Mouse (Mus musculus): ENCODE results near the gene Ak5.
A peak's percentile ranks its signal among the peaks of the same experiment; 100 is the strongest.

Ak5 gene

DNA sequence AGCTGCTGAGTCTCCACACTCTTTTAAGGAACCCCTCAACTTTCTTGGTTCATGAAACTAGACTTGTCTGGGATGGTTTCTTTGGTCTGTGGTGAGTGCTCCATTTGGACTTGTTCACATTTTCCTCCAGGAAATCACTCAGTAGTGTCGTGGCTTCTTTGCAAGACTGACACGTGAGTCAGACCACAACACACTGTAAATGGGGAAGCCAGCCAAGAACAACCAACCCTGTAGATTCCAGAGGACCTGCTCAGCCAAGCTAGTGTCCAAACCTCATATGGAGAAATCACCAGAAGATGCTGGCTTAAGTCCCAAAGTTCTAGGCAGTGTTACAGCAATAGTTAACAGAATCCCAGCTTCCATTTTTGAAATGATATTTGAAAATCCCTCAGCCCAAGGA is 155.6 kb downstream of the Ak5 start:
- DNase-seq: no peak

DNA sequence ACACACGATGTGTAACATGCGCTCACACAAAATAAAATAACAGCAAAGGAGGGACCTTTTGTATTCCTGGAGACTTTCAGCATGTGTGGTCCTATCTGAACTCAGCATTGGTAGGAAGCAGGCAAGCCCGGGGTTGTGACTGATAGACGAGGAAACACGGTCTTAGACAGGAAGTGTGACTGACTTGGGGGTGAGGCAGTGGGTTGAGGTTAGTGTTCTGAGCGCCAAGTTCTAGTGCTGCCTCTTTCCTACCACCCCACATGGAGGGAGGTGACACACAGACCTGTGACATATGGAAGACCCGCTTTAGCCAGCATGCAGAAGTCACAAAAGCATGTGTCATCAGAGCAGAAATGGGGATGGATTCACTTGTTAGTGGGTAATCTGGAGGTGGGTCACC is 158.9 kb downstream of the Ak5 start:
- no peak for DNase-seq

DNA sequence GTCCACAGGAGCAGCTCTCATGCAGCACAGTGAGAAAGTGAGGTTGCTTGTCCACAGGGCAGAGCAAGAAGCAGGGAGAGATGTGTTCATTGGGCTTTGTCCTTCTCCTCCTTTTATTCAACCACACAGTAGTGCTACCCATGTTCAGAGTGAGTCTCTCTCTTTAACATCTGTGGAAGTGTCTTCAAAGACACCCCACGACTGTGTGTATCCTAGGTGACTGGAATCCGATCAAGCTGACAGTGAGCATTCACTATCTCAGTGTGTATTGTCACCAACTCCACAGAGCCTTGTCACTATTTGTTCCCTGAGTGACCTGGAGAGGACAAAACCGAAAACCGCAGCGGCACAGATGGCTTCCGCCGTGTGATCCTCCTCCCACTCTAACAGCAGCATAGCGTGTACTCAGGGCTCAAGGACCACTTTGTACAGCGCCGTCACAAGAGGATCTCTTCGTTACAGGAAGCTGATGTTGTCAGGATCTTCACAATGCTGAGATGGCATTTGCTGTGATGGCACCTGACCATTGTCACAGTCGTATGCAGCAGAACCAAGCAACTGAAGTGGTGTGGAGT is 159.7 kb downstream of the Ak5 start:
- no peak for DNase-seq

DNA sequence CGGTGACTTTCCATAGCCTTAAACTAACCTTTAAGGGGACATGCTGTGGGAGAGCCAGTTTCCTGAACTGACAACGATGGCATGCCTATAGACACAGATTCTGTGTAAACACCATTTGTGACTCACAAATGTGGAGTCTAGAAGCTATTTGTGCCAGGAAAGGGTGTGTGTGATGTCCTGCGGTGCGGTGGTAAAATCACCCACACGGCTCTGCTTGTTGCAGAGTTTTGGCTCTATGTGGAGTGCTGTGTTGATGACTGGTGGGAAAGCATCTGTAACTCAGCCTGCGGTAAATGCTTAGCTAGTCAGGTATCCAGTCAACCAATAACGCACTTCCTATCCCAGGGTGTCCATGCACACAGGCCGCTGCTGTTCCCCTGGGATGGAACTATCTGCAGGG is 160.3 kb downstream of the Ak5 start:
- DNase-seq: no peak

DNA sequence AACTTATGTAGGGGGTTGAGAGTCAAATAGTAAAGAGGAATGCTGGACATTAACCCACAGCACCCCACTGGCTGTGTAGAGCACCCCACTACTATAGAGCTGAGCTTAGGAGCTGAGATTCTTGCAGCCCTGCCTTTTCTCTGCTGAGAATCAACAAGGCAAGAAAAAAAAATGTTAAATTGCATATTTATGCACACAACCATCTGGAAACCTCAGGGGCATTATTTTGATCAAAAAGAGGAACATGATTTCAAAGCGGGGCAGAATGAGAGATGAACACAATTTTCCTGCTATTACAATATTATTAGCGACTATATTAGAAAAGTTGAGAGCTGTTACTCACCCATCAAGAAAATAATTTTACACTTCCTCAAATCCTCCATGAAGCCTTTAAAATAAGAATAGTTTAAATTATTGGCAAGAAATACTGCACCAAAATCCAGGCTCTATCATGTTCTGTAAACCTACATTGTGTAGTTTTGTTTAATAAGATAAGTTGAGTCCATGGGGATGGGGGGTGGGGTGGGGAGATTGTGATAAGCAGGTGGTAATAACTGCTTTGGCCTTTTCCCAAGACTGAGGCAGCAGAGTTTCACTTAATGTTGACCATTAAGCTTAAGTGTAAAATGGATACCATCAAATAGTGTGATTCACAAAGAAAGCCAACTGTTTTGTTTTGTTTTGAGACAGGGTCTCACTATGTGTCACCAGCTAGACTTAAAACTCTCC is 169.0 kb downstream of the Ak5 start:
- no peak for DNase-seq

DNA sequence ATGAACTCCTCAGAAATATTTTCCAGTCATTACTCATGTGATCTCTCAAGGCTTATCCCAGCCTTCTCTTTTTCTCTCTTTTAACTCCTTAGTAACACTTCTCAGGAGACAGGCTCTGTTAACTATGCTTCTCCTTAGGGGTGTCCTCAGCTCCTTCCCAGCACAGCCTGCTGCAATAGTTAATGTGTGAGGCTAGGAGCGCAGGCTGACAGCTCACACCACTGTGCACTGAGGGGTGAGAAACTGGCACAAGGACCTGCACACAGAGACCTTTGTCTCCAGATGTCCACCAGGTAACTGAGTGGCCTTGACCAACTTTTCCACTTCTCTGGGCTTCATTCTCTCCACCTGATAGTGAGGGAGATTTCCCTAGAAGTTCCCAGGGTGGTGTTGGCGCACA is 170.3 kb downstream of the Ak5 start:
- no peak for DNase-seq

DNA sequence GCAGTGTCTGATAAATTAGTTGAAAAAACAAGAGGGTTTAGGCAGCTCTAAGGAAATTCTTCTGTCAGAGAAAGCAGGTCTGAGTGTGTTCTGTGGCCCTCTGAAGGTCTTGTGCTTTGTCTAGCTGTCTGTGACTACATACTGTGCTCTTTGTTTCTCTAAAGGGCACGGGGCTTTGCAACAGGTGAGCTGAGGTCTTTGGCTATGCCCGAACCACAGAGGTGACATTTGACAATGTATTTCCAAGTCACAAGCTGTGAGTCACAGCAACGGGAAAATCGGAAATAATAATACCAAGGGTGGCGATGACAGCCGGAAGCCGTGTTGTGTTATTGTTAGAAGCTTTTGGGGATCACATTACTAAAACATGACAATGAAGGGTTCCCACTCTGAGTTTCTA is 171.1 kb downstream of the Ak5 start:
- DNase-seq: no peak

DNA sequence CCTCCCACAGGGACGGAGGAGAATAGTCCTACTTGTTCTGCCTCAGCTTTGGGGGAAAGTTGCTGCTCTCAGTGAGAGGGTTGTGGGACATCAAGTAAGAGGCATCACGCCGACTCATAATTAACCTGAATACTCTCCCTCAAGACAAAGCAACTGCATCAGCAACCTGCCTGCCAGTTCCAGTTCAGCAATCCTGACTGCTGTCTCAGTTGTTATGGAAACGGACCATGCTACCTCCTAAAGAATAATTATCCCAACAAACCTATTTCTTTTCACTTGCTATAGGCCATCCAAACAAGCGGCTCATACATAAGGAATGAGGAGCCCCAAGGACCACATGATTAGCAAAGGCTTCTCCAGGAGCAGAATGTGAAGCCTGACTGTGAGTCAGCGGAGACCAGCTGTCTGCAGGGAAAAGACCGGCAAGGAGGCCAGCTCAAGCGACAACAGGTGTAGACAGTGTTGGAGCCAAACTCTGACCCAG is 172.7 kb downstream of the Ak5 start:
- DNase-seq: no peak

DNA sequence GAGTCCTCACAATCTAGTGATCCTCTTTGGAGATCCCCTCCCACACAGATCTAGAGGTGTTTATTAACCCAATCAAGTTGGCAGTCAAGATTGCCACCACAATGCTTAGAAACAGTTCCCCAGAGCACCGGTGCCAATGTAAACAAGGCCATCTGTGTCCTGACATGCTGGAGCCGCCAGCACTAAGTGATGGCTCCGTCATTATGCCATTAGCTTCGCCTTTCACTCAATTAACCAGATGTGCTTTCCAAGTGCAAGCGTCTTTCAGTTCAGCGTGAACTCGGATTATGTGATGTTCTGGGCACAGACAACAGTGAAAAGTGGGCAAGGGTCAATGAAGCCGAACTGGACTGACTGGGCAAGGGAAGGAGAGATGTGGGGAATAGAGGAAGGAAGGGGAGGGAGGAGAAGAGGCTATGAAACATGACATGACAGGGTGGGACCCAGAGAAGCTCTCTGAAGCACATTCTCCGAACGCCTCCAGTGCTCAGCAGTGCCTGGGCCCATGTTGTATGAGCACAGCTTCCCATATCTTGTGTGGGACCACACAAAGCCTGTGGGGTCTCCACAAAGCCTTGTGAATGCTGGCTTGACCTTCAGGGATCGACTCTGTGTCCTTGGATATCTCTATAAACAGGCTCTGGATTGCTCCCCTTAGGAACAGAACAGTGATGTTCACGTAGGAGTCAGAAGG is 173.3 kb downstream of the Ak5 start:
- DNase-seq: no peak

DNA sequence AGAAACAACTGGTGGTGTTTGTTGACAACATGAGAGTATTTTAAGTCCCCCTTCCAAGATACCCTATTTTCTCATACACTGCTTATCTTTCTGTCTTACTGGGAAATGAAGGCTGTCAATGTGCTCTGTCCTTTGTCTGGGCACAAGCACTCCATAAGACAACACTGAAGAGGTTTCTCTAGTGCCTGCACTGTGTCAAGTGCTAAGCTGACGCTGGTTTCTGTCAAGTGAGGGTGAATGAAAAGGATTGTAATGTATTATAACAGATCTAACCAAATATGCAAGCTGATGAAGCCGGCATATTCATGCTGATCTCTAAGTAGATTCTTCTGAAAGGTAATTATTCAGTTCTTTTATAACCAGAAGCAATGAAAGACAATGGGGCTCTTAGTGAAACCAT is 174.3 kb downstream of the Ak5 start:
- DNase-seq: no peak

DNA sequence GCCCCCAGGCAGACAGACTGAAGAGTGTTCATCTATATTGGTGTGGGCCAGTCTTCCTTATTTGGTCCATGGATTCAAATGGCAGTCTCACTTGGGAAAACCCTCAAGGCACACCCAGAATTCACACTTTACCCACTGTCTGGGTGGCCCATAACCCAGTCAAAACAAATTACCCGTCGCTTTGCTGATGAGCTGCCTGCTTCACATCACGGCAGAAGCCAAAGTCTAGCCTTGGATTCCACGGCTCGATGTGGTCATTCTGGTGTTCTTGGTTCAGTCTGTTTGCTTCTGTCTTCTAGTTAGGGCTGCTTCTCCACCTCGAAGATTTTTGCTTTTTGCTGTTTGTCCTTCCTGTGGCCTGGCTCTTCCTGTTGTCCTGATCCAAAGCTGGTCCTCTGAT is 175.9 kb downstream of the Ak5 start:
- no peak for DNase-seq

DNA sequence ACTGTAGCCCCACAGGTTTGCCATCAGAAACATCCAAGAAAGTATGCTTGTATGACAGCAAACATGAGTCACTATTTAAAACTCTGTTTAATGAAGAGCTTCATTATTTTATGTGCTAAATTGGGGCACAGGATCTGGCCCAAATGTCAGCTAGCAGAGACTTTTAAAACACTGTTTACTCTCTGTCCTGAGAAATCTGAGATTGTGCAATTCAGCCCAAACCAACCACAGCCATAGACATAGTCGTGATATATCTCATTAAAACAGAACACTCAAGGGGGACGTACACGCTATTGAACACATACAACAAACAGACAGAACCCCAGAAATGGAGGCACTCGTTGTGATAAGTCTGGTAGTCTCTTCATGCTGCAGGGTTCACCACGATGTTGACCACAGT is 177.7 kb downstream of the Ak5 start:
- no peak for DNase-seq

DNA sequence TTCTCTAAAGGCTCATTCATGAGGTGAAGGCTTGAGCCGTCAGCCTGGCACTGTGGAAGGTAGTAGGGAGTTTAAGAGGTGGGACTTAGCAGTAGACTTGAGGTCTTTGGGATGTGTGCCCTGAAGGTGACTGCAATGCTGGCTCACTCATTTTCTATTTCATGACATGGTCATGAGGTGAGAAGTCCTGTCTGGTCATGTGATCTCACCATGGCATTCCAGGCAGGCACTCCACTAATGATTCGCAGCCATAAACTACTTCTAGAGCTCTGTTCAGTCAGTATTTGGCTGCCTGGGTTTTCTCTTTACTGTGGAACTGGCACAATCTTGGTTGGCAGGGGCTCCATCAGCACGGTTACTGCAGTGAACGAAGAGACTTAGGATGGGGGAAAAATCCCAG is 179.2 kb downstream of the Ak5 start:
- DNase-seq: no peak

DNA sequence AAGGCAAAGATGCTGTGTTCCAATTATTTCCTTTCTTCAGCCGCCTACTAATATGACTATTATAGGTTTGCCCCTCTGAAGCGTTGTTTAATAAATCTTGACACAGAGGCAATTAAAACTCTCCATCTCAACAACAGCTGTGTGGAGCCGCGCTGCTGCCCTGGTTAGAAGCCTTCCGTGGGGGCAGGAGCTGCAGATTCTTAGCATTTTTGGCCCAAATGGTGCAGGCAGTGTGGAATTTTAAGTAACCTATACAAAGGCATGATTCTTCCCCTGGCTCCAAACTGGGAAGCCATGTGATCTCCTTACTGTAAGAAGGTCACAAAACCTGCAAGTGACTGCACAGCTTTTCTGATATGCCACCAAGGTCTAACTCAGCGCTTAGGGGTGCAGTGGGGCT is 184.0 kb downstream of the Ak5 start:
- no peak for DNase-seq

DNA sequence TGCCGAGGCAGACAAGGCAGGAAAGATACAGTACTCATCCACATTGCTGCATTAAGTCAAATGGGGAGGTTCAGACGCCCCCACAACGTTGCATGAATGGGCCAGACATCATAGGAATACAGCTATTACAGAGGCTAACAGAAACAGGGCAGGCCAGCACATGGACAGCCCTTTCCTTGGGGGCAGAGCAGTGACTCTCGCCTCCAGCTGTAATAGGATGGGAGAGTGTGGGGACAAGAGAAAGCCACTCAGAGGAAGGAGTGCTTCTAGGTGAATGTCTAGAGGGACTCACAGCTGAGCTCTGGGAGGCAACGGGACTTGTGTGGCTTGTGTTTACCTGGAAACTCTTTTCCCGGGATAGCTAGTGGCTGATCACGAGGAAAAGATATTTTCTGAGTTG is 184.4 kb downstream of the Ak5 start:
- DNase-seq: no peak

DNA sequence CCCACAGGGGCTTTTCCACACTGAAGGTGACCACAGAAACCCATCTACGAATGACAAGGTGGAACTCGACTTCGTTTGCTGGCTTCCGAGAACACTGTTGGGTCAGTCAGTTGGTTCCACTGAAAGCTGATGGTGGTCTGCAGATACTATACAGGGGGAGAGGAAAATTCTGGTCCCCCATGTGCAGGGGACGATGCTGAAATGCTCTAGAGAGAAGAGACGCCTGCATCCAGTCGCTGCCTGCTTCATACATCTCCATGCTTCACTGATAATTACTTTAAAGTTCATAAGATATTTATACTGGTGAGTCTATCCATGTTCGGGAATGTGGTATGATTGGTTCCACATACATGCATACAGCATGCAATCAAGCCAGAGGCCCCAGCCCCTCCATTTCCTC is 186.0 kb downstream of the Ak5 start:
- DNase-seq: no peak

DNA sequence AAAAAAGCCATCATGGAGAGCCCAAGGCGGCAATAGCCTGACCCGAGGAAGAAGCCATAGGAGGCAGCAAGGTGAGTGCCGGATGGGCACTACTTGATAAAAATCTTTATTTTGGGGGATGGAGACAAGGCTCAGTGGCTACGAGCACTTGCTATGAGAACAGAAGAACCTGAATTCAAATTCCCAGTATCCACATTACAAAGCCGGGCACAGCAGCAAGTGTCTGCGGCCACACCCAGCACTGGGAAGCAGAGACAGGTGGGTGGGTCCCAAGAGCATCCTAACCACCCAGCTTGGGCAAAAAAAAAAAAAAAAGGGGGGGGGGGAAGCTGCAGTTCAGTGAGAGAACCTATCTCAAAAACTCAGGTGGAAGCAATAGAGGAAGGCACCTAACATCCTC is 187.8 kb downstream of the Ak5 start:
- no peak for DNase-seq

DNA sequence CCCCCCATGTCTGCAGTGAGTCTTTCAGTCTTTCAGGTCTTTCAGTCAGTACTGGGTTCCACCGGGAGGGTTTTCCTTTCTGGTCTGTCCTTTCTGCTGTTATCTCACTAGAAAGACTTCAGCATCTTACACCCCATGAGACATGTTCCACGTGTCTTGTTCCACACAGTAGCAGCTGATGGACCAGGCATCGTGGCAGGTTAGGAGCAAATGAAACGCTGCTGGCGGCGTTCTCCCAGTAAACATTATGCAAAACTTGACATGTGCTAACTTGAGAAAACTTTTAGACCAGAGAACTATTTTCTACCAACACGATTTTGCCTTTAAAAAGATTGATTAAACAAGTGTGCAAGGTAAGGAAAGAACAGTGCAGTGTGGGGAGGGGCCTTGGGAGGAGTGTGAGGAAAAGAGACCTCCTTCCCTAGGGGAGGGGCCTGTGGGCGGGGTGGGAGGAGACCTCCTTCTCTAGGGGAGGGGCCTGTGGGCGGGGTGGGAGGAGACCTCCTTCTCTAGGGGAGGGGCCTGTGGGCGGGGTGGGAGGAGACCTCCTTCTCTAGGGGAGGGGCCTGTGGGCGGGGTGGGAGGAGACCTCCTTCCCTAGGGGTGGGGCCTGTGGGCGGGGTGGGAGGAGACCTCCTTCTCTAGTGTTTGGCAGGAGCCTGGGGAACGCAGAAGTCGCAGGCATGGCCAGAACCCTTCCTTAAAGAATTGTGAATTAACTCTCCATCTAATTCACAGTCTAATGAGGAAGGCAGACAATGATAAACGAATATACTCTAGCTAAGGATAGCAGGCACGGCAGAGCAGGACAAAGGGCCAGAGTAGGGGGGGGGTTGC is 189.3 kb downstream of the Ak5 start:
- no peak for DNase-seq

DNA sequence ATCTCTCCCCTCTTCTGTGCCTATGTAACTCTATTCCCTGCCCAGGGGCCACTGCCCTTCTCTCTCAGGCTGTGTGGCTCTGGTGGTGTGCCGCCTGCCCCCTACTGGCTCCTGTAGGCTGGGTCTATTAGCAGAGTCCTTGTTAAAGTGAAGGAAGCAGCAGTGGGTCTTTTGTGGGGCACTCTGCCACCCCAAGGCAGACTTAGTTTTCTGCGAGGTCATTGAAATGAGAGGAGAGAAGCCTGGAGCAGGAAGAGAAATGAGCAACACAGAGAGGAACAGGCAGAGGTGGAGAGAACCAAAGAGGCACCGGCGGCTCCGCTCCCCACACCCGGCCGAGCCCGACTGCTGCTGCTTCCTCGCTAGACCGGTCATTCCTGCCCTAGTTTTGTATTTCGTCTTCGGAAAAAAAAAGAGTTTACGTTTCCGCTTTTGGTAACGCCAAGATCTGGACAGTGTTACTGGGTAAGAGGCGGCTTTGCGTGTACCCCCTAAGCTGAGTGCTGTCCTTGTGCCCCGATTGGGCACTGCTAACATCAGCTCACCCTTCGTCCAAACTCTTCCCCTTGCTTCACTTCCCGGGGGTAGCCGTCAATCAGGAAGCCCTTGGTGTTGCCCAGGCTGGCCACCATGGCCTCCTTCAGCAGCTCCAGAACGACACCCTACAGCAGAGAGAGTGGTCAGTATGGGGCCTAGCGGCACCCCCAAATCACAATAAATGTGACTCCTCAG is 190.2 kb downstream of the Ak5 start:
- DNase-seq: peak; percentile 52 to 64

DNA sequence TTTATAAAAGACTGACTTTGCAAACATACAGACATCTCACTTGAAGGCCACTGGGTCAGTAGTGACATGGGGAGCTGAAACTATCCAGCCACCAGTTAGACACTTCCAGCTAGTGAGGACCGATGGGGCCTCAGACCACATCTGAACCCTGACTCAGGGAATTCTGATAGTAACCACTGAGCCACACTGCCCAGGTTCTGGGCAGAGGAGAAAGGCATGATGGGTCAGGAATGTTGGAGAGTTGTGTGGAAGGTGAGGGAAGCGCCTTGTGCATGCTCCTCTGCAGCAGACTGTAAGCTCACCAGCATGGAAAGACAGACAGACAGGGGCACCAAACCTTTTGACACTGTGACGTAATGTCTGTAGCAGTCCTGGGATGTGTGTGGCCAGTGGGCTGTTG is 192.3 kb downstream of the Ak5 start:
- no peak for DNase-seq

DNA sequence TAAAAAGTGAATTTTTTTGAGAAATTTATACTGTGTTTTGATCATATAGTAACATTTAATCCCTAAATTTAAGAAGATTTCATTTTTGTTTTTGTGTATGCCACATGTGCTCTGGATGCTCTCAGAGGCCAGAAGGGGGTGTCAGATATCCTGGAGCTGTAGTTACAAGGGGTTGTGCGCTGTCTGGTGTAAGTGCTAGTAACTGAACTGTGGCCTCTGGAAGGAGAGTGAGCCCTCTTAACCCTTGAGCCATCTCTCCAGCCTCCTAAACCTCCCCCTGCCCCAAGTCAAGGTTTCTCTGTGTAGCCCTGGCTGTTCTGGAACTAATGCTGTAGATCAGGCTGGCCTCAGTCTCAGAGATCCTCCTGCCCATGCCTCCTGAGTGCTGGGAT is 192.9 kb downstream of the Ak5 start:
- no peak for DNase-seq

DNA sequence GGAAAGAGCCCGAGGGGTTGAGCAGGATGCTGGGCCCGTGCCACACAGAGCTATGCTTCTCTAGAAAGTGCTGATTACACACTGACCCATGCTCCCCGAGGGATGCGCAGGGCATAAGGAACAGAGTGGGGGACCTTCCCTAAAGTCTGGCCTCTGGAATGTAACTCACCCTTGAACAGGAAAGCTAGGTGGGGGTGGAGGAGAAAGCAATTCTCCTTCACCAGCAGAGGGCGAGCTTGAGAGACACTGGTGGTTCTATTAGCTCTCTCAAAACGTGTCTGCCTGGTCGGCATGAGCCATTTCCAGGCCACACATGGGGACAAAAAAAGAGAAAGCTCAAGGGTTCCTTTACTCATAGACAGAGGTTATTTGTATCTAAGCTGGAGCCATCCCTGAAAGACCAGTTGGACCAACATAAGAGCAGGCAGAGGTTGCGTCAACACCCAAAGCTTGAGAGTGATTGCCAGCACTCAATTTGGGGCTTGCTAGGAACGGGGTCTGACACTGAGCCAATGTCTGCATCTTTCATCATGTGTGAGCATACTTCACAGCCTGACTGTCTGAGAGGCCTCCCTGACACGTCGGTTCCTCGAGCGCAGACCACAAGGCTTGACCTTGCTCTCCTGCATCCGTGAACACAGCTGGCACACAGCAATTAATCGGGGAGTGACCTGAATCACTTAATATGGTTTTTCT is 193.4 kb downstream of the Ak5 start:
- DNase-seq: peak; percentile 82 to 85

All from cerebellum, postnatal 10 days (tissue).